Mouse (Mus musculus): ENCODE results near the gene Golt1a.

The Golt1a gene

GRCm38 (mm10) chr1:133309652-133310267, at the start of gene Golt1a:
Gene Golt1a (plus strand): TSS chr1:133309800.
- no peak for DNase-seq

GRCm38 (mm10) chr1:133262628-133263027, 47.0 kb upstream of the Golt1a start:
- no peak for DNase-seq

GRCm38 (mm10) chr1:133263134-133263533, 46.5 kb upstream of the Golt1a start:
- DNase-seq: no peak

GRCm38 (mm10) chr1:133264367-133264766, 45.2 kb upstream of the Golt1a start:
- DNase-seq: no peak

- no peak for DNase-seq
Measured at GRCm38 (mm10) chr1:133265114-133265766, 44.4 kb upstream of the Golt1a start.

- no peak for DNase-seq
Measured at GRCm38 (mm10) chr1:133267094-133267493, 42.5 kb upstream of the Golt1a start.

- peak; percentile 89 for DNase-seq
Measured at GRCm38 (mm10) chr1:133267813-133268492, 41.6 kb upstream of the Golt1a start.

GRCm38 (mm10) chr1:133268503-133268902, 41.1 kb upstream of the Golt1a start:
- peak; percentile 50 for DNase-seq

GRCm38 (mm10) chr1:133270336-133270735, 39.3 kb upstream of the Golt1a start:
- DNase-seq: peak; percentile 69

GRCm38 (mm10) chr1:133274163-133274562, 35.4 kb upstream of the Golt1a start:
- no peak for DNase-seq

- peak; percentile 36 for DNase-seq
Measured at GRCm38 (mm10) chr1:133276983-133277382, 32.6 kb upstream of the Golt1a start.

GRCm38 (mm10) chr1:133278539-133278938, 31.1 kb upstream of the Golt1a start:
- peak; percentile 37 for DNase-seq

- no peak for DNase-seq
Measured at GRCm38 (mm10) chr1:133278946-133279631, 30.5 kb upstream of the Golt1a start.

- DNase-seq: peak; percentile 32
Measured at GRCm38 (mm10) chr1:133279632-133280093, 29.9 kb upstream of the Golt1a start.

- no peak for DNase-seq
Measured at GRCm38 (mm10) chr1:133280537-133280936, 29.1 kb upstream of the Golt1a start.

- no peak for DNase-seq
Measured at GRCm38 (mm10) chr1:133285907-133286306, 23.7 kb upstream of the Golt1a start.

- no peak for DNase-seq
Measured at GRCm38 (mm10) chr1:133287051-133287450, 22.5 kb upstream of the Golt1a start.

GRCm38 (mm10) chr1:133287880-133288279, 21.7 kb upstream of the Golt1a start:
- DNase-seq: no peak

GRCm38 (mm10) chr1:133291888-133292287, 17.7 kb upstream of the Golt1a start:
- DNase-seq: no peak

- DNase-seq: no peak
Measured at GRCm38 (mm10) chr1:133292608-133293007, 17.0 kb upstream of the Golt1a start.

GRCm38 (mm10) chr1:133296376-133296775, 13.2 kb upstream of the Golt1a start:
- no peak for DNase-seq

GRCm38 (mm10) chr1:133298816-133299215, 10.8 kb upstream of the Golt1a start:
- no peak for DNase-seq

GRCm38 (mm10) chr1:133302540-133302939, 7.1 kb upstream of the Golt1a start:
- DNase-seq: peak; percentile 49

All from retina, postnatal 1 day (tissue).